Mouse (Mus musculus): ENCODE data around the gene Ttbk1. TPM values are rescaled to one million over a fixed set of nuclear protein-coding genes. Genes with fewer than 3 reads are reported as not detected.
A peak's percentile ranks its signal among the peaks of the same experiment; 100 is the strongest.

Gene Ttbk1
- total RNA-seq, 2 experiments from 2014 or later: 0.08 to 0.22 TPM

- no peak overlapping the region for H3K27ac ChIP-seq
- H3K4me3 ChIP-seq: peak overlapping the region; percentile 11; the same call in 1 of the 2 replicates
- no peak for TF ChIP-seq CTCF (IDR thresholded peaks at IDR 0.05)
- DNase-seq: peak; percentile 47
- intact Hi-C loops (cut with DNase I): no loop called here
Observed at GRCm38 (mm10) chr17:46433627-46434026, 53.8 kb downstream of the Ttbk1 start.

- H3K4me3 ChIP-seq: no peak within 1 kb of the TSS
- H3K27ac ChIP-seq: no peak within 1 kb of the TSS
- DNase-seq: no peak
- intact Hi-C loops (cut with DNase I): no loop called here
- no peak for TF ChIP-seq CTCF (IDR thresholded peaks at IDR 0.05)
Observed at GRCm38 (mm10) chr17:46428761-46429414, 58.6 kb downstream of the Ttbk1 start, which contains the start of gene Crip3. Crip3 (plus strand) TSS chr17:46428926.

- Histone ChIP-seq H3K4me3 (no peak overlapping the region), H3K27ac (no peak overlapping the region)
- intact Hi-C loops (cut with DNase I): no loop called here
- peak; percentile 42 for DNase-seq
- no peak for TF ChIP-seq CTCF (IDR thresholded peaks at IDR 0.05)
Observed at GRCm38 (mm10) chr17:46426496-46426895, 61.0 kb downstream of the Ttbk1 start.

GRCm38 (mm10) chr17:46419717-46420116, 67.8 kb downstream of the Ttbk1 start:
- Histone ChIP-seq H3K27ac (no peak overlapping the region), H3K4me3 (no peak overlapping the region)
- TF ChIP-seq CTCF (IDR thresholded peaks at IDR 0.05): no peak; the same call in 1 of the 2 replicates
- intact Hi-C loops (cut with DNase I): no loop called here
- no peak for DNase-seq

- TF ChIP-seq CTCF (IDR thresholded peaks at IDR 0.05): no peak
- peak; percentile 67 for DNase-seq
- H3K4me3 ChIP-seq: peak overlapping the region; percentile 19
- no peak overlapping the region; the same call in 1 of the 2 replicates for H3K27ac ChIP-seq
- intact Hi-C loops (cut with DNase I): no loop called here
Observed at GRCm38 (mm10) chr17:46418628-46419027, 68.8 kb downstream of the Ttbk1 start.

- intact Hi-C loops (cut with DNase I): no loop called here
- Histone ChIP-seq H3K27ac (no peak overlapping the region), H3K4me3 (no peak overlapping the region)
- TF ChIP-seq CTCF (IDR thresholded peaks at IDR 0.05): peak; percentile 46
- DNase-seq: no peak
Observed at GRCm38 (mm10) chr17:46408478-46408877, 79.0 kb downstream of the Ttbk1 start.

GRCm38 (mm10) chr17:46394631-46395030, 92.8 kb downstream of the Ttbk1 start:
- H3K27ac ChIP-seq: no peak overlapping the region
- no peak for DNase-seq
- intact Hi-C loops (cut with DNase I): no loop called here
- no peak overlapping the region for H3K4me3 ChIP-seq
- no peak for TF ChIP-seq CTCF (IDR thresholded peaks at IDR 0.05)

- no peak overlapping the region for H3K27ac ChIP-seq
- no peak overlapping the region for H3K4me3 ChIP-seq
- peak; percentile 63 for TF ChIP-seq CTCF (IDR thresholded peaks at IDR 0.05)
- intact Hi-C loops (cut with DNase I): no loop called here
- DNase-seq: peak; percentile 34
Observed at GRCm38 (mm10) chr17:46393012-46393411, 94.5 kb downstream of the Ttbk1 start.

Other genes starting within 250 kb of the Ttbk1 start
- gene Polr1c, start 239.6 kb downstream of the Ttbk1 start, total RNA-seq (2021): 10 to 100 TPM; 13.7 to 14.5 TPM
- 10 to 100 TPM; 55.8 to 59.5 TPM for gene Yipf3, start 239.6 kb downstream of the Ttbk1 start, total RNA-seq (2021)
- under 1 TPM in 1 of 2 experiments, not detected in 1; 0.14 TPM for gene Lrrc73, start 234.1 kb downstream of the Ttbk1 start, total RNA-seq (2021)
- 10 to 100 TPM; 37.2 to 43.8 TPM for gene Tjap1, start 204.6 kb downstream of the Ttbk1 start, total RNA-seq (2021)
- gene Dlk2, start 190.3 kb downstream of the Ttbk1 start, total RNA-seq (2021): not detected
- 1 to 10 TPM; 2.4 to 2.9 TPM for gene Abcc10, start 159.3 kb downstream of the Ttbk1 start, total RNA-seq (2021)
- 10 to 100 TPM; 14.1 to 17.4 TPM for gene Zfp318, start 103.9 kb downstream of the Ttbk1 start, total RNA-seq (2021)
- gene Crip3, start 58.7 kb downstream of the Ttbk1 start, total RNA-seq (2021): under 1 TPM; 0.33 to 0.66 TPM
- not detected for gene Slc22a7, start 49.2 kb downstream of the Ttbk1 start, total RNA-seq (2021)
- 1 to 10 TPM; 5.2 to 5.7 TPM for gene Dnph1, start 9.0 kb upstream of the Ttbk1 start, total RNA-seq (2021)
- gene Cul9, start 58.7 kb upstream of the Ttbk1 start, total RNA-seq (2021): 10 to 100 TPM; 13.8 to 15.5 TPM
- gene Srf, start 68.5 kb upstream of the Ttbk1 start, total RNA-seq (2021): 10 to 100 TPM; 82.4 to 89.3 TPM
- under 1 TPM; 0.28 to 0.78 TPM for gene Ptk7, start 141.8 kb upstream of the Ttbk1 start, total RNA-seq (2021)
- 10 to 100 TPM; 10.9 to 13.1 TPM for gene Klc4, start 158.3 kb upstream of the Ttbk1 start, total RNA-seq (2021)
- gene Mrpl2, start 158.6 kb upstream of the Ttbk1 start, total RNA-seq (2021): 100 to 1,000 TPM in 1 of 2 experiments, 10 to 100 TPM in 1; 82.7 to 120 TPM
- gene Cul7, start 162.7 kb upstream of the Ttbk1 start, total RNA-seq (2021): 1 to 10 TPM; 2.9 to 5.6 TPM
- gene Rrp36, start 186.7 kb upstream of the Ttbk1 start, total RNA-seq (2021): 10 to 100 TPM in 1 of 2 experiments, 1 to 10 TPM in 1; 7.9 to 12.6 TPM
- gene Mea1, start 191.1 kb upstream of the Ttbk1 start, total RNA-seq (2021): 10 to 100 TPM; 34.6 to 49.1 TPM
- gene Klhdc3, start 193.2 kb upstream of the Ttbk1 start, total RNA-seq (2021): 100 to 1,000 TPM in 1 of 2 experiments, 10 to 100 TPM in 1; 83.0 to 108 TPM
- gene Ppp2r5d, start 217.4 kb upstream of the Ttbk1 start, total RNA-seq (2021): 10 to 100 TPM; 30.0 to 33.1 TPM
- gene Pex6, start 223.8 kb upstream of the Ttbk1 start, total RNA-seq (2021): 10 to 100 TPM; 13.4 to 21.8 TPM
- gene Gnmt, start 241.5 kb upstream of the Ttbk1 start, total RNA-seq (2021): 1 to 10 TPM; 1.7 to 4.8 TPM

Data from gastrocnemius, adult 2 months (tissue).